Comparison of ENCODE assay signal across 8 mouse cellular contexts in the genomic region with DNA sequence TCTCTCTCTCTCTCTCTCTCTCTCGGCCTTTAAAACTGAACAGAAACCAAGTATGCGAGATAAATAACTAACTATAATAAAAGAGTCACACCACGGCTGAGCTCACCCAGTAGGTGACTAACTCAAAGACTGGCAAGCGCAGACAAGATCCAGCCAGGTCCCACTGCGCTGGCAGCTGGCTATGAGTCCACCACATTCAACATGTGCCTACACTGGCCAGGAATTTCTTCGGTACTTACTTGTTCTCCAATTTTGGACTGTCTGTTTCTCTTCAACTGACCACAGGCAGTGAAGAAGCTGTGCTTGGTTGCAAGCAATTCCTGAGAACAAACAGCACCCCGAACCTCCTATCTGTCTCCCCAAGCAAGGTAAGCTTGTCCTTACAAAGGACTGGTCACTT. TPM values are rescaled to one million over a fixed set of nuclear protein-coding genes. Genes with fewer than 3 reads are reported as not detected.
DNase-seq lines count a peak whose midpoint lies in the region; ATAC-seq and TF ChIP-seq lines count a peak whose summit lies in the region.

No protein-coding gene starts in this region.

- DNase-seq in adrenal gland, adult 8-10 months: peak; percentile 43
- peak; percentile 7 to 39 for DNase-seq in heart, adult 9 months (ENCODE audit: low spot score in 2 of 2)
- DNase-seq in midbrain, postnatal 0 days (ENCODE audit: low spot score): peak; percentile 23
- DNase-seq in left cerebral cortex, adult 11 months (ENCODE audit: low spot score): no peak
- DNase-seq in left cerebral cortex, postnatal 36 days (ENCODE audit: low spot score in 2 of 2): no peak

- H3K4me3 ChIP-seq in E14TG2a.4 (replicated peaks; ENCODE audit: low read length): peak overlapping the region; percentile 99
- peak overlapping the region; percentile 75 for H3K4me3 ChIP-seq in kidney, embryonic 14.5 days (ENCODE audit: low read length)
- H3K4me3 ChIP-seq in midbrain, postnatal 0 days (ENCODE audit: low read depth, low read length): peak overlapping the region; percentile 90; the same call in 1 of the 2 replicates

- H3K4me2 ChIP-seq in kidney, embryonic 14.5 days (replicated peaks; ENCODE audit: low read depth, low read length): peak overlapping the region; percentile 80
- peak overlapping the region; percentile 80 for H3K4me2 ChIP-seq in midbrain, postnatal 0 days (ENCODE audit: low read depth, low read length, poor library complexity, severe bottlenecking)

- WGBS in kidney, embryonic 14.5 days: 56% methylated on average over 7 of the region's 7 CpGs
- 61% methylated on average over 7 of the region's 7 CpGs for WGBS in midbrain, postnatal 0 days

- no peak for ATAC-seq in kidney, embryonic 14.5 days (ENCODE audit: low FRiP score, low TSS enrichment)
- no peak for ATAC-seq in midbrain, postnatal 0 days (ENCODE audit: low FRiP score)
- no peak for ATAC-seq in megakaryocyte-erythroid progenitor cell, adult 5-6 weeks (replicated peaks; ENCODE audit: low FRiP score, low TSS enrichment, poor library complexity, severe bottlenecking)

- no peaks in the 10 kb centered on the region for H3K9me3 ChIP-seq in E14TG2a.4 (ENCODE audit: low read length)
- H3K9me3 ChIP-seq in kidney, embryonic 14.5 days (ENCODE audit: control insufficient read depth, low read length): no peaks in the 10 kb centered on the region
- H3K9me3 ChIP-seq in midbrain, postnatal 0 days (ENCODE audit: low read length): no peaks in the 10 kb centered on the region

- no peak overlapping the region for H3K27ac ChIP-seq in kidney, embryonic 14.5 days (ENCODE audit: low read depth, low read length)
- no peak overlapping the region for H3K27ac ChIP-seq in midbrain, postnatal 0 days (ENCODE audit: low read depth, low read length)

- no peaks in the 10 kb centered on the region for H3K27me3 ChIP-seq in E14TG2a.4 (ENCODE audit: insufficient read depth, low read length)
- H3K27me3 ChIP-seq in kidney, embryonic 14.5 days (ENCODE audit: control insufficient read depth, insufficient read depth, low read length): no peaks in the 10 kb centered on the region
- no peaks in the 10 kb centered on the region for H3K27me3 ChIP-seq in midbrain, postnatal 0 days (ENCODE audit: insufficient read depth, low read length)

- no peak for TF ChIP-seq CTCF in E14TG2a.4 (conservative IDR thresholded peaks at IDR 0.05; ENCODE audit: low read length)
- no peak for TF ChIP-seq CTCF in midbrain, postnatal 0 days (IDR thresholded peaks at IDR 0.05)

- intact Hi-C loops in left cerebral cortex, postnatal 36 days (cut with DNase I): no loop called here

- peaks cover 68% of the 10 kb centered on the region for H3K36me3 ChIP-seq in E14TG2a.4 (ENCODE audit: insufficient read depth, low read length)
- peaks cover 42% of the 10 kb centered on the region for H3K36me3 ChIP-seq in kidney, embryonic 14.5 days (ENCODE audit: control insufficient read depth, insufficient read depth, low read length)
- H3K36me3 ChIP-seq in midbrain, postnatal 0 days (ENCODE audit: insufficient read depth, low read length): peaks cover 20% of the 10 kb centered on the region

- peak overlapping the region; percentile 91; the same call in 1 of the 2 replicates for H3K9ac ChIP-seq in kidney, embryonic 14.5 days (ENCODE audit: low read depth, low read length)
- no peak overlapping the region for H3K9ac ChIP-seq in midbrain, postnatal 0 days (replicated peaks; ENCODE audit: low read length, poor library complexity, severe bottlenecking)

- peaks cover 71% of the 10 kb centered on the region for H3K4me1 ChIP-seq in E14TG2a.4 (replicated peaks; ENCODE audit: low read depth, low read length)
- H3K4me1 ChIP-seq in kidney, embryonic 14.5 days (ENCODE audit: control insufficient read depth, insufficient read depth, low read length): peaks cover 16% of the 10 kb centered on the region
- peaks cover 14% of the 10 kb centered on the region; the same call in 1 of the 2 replicates for H3K4me1 ChIP-seq in midbrain, postnatal 0 days (ENCODE audit: insufficient read depth, low read length)

RNA-seq across cellular contexts. Expression of a gene that starts 2.1 kb away (rescaled TPM):
- total RNA-seq in adrenal gland, adult 8-10 months (2022): 10 to 100 TPM; 50.9 to 93.7 (median 66.6) TPM
- polyA plus RNA-seq in kidney, embryonic 14.5 days (2014; fragmentation: Nextera tagmentation; extraction: Ambion mirVana): 87.6 and 112 TPM in 2 replicates
- total RNA-seq in midbrain, postnatal 0 days (2014; rRNA removed): 126 and 127 TPM in 2 replicates
- polyA plus RNA-seq in midbrain, postnatal 0 days (2015; fragmentation: Nextera tagmentation; extraction: Ambion mirVana): 75.1 and 86.0 TPM in 2 replicates
- total RNA-seq in left cerebral cortex, postnatal 36 days (2021): 10 to 100 TPM; 36.6 to 59.2 TPM
- 69.7 and 75.0 TPM in 2 replicates for total RNA-seq in megakaryocyte-erythroid progenitor cell, adult 5-6 weeks (2014; fragmentation: Nextera tagmentation)
- 43.0 and 66.4 TPM in 2 replicates for total RNA-seq in megakaryocyte-erythroid progenitor cell, adult 5-6 weeks (2017)

Comparison
In these comparisons a context has a peak if more than half of its experiments do, and no peak if none do; other contexts are left out.
1. DNase-seq: peak in adrenal gland, adult 8-10 months (single experiment), heart, adult 9 months (2 of 2) and midbrain, postnatal 0 days (single experiment); none in left cerebral cortex, adult 11 months (single experiment) and left cerebral cortex, postnatal 36 days (0 of 2).
2. Peak in every context shown above with its lines, with median percentiles within 50 percentile points of each other: H3K4me3 ChIP-seq.